Mouse (Mus musculus) ovary, adult 18-20 months (tissue): ENCODE data around the gene Mroh3.

ENCODE experiments used
- DNase-seq: peaks from one replicate; pipeline ENCODE4 v3.0.0; 2022; ENCODE audit warnings: low spot score, mixed read lengths

Gene Mroh3

DNA sequence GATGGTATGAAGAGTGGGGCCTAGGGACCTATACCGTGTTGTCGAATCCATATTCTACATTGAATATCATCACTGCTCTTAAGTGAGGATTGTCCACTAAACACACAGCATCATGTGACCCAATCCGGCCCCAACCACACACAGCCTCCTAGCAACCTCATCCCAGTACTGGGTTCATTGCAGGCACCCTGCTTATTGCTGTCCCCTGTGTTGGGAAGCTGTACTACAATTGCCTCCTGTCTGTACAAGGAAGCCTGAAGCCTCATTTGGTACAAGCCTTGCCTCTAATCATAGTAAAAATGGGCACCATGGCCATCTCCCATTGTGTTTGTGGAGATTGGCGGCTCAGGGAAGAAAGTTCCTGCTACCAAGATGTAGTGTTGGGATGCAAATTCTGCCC, 56.3 kb downstream of the Mroh3 start:
- no peak for DNase-seq

DNA sequence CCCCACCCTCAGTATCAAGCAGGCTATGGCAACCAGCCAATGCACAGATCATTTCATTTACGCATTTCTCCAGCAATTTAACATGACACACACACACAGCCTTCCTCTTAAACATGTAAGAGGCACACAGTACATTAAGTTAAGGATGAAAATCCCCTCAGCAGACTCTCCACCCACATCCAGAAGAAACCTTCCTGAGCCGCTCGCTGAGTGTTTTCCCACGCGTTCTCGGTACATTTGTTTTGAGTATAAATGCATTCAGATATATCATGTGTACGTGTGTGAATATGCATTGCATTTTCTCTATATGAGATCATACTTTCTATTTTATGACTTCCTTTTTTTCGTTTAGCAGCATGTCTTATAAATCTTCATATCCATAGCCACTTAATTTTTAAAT, 61.3 kb downstream of the Mroh3 start:
- no peak for DNase-seq

DNA sequence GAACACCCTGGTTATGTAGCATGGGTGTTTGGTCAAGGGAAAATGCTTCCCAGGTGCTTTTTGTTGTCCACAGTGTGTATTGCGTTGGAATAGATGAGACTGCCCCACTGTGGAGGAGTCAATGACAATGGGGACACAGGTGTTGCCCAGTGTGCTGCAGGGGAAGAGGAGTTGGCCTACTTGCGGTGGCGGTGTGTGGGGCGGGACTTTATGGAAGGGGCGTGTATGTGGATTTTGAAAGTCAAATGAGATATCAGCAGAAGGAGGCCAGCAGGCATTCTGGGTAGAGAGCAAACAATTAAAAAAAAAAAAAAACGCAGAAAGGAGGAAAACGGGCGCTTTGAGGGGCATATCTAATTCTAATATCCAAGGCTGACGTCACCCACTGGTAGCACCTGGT, 62.9 kb downstream of the Mroh3 start:
- DNase-seq = no peak

DNA sequence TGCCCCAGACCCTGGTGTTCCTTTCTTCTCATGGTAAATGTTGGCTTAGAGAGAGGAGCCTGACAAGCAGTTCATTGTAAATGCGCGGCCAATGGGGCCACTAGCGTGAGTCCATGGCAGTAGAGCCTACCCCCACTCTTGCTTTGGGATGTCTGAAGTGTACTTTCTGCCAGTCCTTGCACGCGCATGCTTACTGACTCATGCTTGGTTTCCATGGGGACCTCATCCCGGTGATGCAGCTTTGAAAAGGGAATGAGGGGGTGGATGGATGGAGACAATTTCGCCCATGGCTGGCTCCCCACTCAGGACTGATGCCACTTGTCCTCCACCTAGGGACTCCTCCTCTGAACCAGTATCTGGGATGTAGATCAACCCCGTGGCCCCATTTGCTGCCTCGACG, 69.1 kb downstream of the Mroh3 start:
- DNase-seq = no peak

DNA sequence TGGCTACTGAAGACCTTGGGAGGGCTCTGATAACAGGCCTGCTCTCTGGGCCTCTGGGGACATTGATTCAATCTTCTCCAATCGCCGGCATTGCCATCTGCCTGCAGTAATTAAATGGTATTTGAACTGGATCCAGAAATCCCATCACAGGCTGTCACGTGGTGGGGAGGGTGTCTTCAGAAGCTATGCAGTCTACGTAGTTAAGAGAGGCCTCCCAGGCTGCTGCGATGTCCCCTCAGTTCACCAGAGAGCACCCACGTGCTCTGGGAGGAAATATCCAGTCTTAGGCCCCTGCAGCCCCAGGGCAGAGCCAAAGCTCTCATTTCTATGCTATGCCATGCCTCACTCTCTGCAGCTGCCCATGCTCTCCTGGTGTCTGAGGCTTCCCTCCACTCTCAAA, 70.3 kb downstream of the Mroh3 start:
- no peak for DNase-seq

DNA sequence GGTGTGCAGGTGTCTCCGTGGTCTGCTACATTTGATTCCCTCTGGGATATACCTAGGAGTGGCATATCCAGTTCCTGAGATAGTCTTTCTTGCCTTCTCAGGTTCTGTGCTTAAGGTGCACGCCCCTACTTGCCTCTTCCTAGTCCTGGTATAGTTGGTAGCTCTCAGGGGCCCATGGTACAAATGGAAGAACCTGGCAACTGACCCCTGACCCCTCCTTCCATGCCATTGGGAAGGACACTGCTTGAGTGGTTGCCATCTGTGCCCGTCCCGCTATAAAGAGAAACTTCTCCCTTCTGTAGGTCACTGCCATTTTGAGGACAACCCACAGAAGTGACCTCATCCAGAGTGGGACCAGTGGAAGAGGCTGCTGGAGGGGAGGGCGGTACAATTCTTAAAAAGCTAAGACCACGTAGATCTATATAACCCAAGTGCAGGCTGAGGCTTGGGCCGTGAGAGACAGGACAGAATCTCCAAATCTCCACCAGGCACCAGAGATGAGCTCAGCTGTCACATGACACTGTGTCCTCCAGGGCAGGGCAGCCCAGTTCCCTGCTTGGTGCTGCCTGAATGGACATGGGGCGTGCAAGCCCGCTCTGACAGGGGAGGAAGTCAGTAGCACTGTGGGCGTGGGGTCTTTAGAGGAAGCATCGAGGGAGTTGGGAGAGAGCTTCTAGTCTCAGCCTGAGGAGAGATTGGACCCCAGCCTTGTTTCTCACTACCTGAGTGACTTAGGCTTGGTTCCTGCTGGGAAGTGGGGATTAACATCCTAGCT, 71.3 kb downstream of the Mroh3 start:
- no peak for DNase-seq

DNA sequence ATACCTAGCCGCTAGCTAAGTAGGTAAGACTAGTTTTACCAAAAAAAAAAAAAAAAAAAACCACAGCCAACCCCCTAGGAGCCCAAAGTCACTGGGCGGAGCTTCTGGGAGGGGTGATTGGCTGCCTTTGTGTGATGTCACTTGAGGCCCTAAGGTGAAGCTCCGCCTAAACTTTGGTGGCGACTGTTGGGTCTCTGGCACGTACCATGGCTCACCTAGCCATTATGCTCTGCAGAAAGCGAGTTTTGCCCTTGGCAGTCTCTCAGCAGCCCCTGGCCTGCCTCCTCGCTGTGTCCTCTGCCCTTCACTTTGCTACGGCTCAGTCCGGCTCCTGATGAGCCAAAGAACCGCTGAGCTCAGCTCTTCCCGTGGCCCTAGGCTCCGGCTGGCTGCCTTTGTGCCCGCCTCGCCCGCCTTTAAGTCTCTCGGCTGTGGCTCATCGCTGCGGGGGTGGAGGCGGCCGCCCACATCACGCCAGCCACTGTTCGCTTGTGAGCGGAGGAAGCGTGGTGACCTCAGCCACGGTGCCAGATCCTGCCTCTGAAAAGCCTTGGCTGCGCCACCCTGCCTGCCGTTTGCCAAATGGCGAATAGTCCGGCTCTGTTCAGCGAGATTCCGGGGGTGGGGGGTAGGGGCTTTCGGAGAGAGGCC, 72.5 kb downstream of the Mroh3 start:
- DNase-seq = peak; percentile 79

DNA sequence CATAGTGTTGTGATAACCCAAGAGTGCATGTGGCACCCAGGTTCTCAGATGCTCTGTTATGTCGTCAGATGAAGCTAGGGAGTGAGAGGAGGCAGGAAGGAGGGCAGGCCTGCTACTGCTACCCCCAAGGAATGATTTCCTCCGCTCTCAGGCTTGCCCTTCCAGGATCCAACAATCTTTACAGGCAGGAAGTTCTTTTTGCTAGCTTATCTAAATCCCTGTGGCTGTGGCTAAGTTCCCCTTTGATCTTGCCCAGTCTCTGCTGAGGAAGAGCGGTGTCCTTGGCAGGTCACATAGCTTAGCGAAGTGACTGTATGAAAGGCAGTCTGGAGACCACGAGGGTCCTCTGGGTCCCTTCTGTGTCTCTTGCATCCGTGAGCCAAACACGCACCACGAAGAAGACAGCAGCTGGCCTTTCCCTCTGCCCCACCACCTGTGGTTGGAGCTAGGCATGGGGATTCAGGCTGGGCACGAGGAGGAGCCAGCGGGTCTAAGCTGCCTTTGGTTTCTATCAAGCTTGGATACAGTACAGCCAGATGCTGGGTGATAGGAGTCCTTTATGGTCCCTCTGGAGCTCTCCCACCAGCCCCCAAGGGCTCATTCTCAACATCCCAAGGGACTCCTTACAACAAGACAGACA, 74.3 kb downstream of the Mroh3 start:
- no peak for DNase-seq

DNA sequence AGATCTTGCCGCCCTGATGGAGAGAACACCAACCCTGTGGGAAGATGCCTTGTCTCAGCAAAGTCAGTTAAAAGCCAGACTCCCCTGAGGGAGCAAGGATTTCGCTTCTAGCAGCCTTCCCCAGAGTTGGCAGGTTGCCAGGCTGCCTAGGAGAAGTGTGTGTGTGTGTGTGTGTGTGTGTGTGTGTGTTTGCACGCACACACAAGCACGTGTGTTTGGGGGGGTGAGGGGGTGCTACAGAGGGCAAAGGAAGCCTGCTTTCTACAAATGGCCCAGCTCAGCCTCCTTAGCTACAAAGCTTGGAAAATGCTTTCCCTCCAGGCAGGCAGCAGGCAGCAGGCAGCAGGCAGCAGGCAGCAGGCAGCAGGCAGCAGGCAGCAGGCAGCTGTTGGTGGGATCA, 75.1 kb downstream of the Mroh3 start:
- DNase-seq = no peak

DNA sequence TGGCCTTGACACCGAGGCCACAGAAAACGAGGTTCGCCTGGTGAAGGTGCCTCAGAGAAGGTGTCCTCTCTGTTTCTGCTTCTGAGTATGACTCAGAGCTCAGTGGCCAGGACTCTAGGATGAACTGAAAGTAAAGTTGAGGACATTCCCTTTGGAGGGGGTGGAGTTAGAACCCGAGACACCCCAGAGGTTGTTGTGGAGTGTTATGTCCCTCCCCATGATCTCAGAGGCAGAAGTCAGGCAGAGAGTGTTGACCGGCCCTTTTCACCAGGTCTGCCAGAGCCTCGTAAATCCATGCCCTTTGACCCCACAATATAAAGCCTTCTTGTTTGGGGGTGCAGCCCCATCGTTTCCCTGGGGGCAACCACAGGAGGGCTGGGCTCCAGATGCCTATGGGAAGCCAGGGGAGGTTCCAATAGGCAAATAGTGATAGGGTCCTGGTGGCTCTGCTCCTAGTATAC, 75.5 kb downstream of the Mroh3 start:
- DNase-seq = no peak

DNA sequence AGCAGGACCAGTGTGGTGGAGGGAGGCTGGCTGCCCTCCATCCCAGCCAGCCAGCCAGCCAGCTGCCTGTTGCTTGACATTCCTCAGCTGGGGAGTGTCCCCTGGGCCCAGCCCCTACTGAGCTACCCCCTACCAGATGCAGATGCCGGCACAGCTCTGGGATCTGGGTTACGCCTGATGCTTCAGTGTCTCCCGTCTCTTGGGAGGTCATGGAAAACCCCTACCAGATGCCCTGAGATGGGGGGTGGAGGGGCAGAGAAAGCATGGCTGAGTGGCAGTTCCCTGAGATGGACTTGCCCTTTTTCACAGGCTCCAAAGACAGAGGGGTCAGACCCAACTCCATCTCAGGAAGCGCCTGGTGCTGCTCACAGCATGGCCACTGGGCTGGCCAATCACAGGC, 76.1 kb downstream of the Mroh3 start:
- no peak for DNase-seq

DNA sequence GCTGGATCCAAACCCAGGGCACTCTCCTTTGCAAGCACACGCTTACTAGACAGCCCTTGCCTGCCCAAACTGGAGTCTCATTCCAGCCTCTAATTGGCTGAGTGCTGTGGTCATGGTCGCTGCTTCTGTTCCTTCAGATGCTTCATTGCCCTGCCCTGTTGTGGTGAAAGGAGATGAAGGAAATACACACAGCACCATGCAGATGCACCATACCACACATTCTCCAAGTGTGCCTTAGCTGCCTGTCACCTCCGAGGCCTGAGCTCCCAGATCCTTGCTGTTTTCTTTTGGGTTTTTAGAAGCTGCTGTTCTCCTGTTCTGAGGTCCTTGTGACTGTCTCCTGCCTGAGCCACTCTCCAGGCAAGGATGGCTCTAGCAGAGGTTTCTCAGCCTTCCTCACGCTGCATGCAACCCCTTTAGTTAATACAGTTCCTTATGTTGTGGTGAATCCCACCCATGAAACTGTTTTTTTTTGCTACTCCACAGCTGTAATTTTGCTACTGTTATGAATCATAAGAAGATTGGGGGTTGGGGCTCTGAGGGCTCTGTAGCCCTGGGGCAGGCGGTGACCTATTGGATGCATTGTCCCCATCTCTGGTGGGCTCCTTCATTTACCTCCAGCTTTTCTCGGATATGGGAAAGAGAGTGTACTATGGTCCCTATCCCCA, 76.7 kb downstream of the Mroh3 start:
- DNase-seq = no peak

DNA sequence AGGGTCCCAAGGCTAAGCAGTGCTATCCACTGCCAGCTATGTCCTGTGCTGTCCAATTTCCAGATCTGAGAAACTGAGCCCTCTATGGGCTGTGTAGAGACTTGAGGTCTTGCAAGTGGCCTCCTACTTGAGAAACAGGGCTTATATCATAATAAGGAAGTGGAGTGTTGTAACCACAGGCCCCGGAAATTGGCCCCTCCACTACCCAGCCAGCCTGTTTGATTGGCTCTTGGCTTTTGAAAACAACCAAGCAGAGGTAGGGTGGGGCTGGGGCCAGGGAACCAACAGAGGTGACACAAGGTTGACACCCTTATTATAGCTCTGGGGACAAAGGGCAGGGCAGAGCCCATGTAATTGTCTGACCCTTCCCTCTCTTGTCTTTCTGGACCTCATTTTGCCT, 77.6 kb downstream of the Mroh3 start:
- DNase-seq = no peak

DNA sequence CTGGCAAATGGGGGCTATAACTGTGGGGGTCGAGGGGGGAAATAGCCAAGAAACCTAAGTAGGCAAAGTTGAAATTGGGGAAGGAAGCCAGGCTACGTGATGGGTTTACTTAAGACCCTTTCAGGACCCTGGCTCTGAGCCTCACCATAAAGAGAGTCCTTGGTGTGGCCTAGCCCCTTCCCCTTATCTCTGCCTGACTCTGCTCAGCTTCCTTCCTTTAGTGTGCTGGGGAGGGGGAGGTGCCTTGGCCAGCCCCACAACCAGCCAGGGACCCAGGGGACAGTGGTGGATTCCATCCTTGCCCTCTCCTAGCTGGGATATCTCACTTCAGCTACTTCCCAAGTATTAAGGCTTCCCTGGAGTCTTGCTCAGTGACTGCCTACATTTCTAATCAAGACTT, 78.1 kb downstream of the Mroh3 start:
- no peak for DNase-seq

DNA sequence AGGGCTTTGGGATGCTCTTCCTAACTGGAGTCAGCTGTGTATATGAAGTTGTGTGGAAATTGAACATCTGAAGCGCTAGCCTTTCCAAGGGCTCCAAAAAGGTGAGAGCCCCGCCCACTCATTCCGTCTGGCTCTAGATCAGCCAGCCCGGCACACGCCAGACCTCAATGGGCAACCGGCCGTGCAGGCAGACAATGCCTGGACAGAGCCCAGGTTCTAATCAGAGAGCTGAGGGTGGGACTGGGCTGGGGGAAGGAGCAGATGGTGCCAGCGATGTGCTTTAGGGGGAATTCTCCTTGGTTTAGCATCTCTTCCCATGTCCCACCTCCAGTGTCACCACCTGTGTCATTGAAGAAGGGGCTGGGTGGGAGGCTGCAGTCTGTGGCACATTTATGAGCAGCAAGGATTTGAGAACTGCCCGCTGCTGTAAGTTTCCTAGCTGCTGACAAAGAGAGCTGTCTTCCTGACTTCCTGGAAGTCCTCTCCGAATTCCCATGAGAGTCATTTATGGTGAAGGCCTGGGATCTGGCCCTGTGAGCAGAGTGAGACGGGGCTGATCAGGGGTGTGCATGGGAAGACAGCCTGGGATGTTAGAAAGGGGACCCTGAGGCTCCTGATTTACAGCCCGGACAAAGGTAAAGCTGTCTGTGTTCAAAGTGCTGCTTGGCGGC, 78.9 kb downstream of the Mroh3 start:
- no peak for DNase-seq

DNA sequence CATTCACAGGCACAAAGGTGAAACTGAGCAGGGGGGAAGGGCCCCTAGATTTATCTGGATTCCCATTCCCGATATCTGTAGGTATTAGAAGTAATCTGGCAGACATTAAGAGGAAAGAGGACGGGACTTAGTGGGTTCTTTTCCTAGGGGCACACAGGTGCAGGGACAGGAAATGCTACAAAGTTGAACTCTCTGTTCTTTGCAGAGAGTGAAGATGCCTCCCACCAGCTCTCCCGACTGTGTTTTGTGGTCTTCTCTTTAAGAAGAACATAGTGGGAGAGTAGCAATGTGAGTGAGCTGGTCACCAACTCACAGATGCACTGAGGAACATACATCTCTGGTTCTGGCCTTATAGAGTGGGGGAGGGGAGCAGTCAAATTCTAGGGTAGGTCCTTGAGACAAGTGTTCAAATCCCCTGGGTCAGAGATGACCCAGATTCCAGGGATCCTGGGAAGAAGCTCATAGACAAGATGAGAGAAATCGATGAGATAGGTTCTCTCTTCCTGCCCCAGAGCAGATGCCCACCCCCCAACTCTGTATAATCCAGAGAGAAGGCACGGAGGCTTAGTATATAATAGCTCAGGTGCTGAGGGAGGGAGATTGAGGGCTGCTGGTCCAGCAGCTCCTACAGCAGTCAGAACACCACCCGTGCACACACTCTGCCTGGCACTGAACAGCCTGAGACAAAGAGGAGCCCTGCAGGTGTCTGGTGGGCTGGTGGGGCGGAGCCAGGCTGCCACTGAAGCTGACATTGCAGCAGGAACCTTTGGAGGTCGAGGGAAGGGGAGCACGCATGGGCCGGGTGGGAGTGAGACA, 80.0 kb downstream of the Mroh3 start:
- DNase-seq = no peak
